Mouse (Mus musculus): Measurements from ENCODE around the gene C1qtnf7.

C1qtnf7 gene

DNA sequence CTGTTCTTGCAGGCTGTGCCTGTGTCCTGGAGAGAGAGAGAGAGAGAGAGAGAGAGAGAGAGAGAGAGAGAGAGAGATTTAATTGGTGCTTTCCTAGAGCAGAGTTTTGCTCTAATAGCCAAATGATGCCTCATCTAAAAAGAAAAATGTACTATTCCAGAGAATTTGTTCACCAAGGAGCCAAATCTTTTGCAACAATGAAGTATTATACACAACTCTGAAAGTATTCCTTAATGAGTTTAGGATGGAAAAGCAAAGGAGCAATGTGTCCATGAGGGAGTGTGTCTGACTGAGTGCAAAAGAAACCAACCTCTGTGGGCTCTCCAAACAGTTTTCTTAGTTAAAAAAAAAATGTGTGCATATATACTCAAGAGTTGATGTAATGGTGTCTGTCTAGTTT, 24.5 kb downstream of the C1qtnf7 start:
- DNase-seq (ENCODE audit: low spot score): no peak

- no peak for DNase-seq (ENCODE audit: low spot score)
These were observed 26.2 kb downstream of the C1qtnf7 start for GRCm38 (mm10) chr5:43541492-43541891.

- no peak for DNase-seq (ENCODE audit: low spot score)
These were observed 27.0 kb downstream of the C1qtnf7 start for GRCm38 (mm10) chr5:43542246-43542845.

GRCm38 (mm10) chr5:43549951-43550350, 34.6 kb downstream of the C1qtnf7 start:
- DNase-seq (ENCODE audit: low spot score): no peak

- no peak for DNase-seq (ENCODE audit: low spot score)
These were observed 35.1 kb downstream of the C1qtnf7 start for GRCm38 (mm10) chr5:43550444-43550843.

DNA sequence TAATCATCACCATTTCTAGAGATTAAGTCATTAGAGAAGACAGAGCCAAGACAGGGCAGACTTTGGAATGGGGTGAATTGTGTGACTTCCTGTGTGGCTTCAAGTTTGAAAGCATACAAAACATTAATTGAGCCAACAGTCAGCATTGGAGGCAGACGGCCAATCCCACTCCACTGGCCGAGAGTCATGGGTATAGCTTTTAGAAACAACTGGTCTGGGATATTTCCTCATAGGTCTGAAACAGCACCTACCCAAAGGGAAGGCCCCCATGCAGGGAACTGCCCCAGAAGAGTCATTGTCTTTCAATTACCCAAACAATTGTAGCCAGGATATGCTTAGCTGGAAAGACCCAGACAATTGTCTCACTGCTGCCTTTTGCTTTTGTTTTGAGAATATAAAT, 39.5 kb downstream of the C1qtnf7 start:
- DNase-seq (ENCODE audit: low spot score): no peak

DNA sequence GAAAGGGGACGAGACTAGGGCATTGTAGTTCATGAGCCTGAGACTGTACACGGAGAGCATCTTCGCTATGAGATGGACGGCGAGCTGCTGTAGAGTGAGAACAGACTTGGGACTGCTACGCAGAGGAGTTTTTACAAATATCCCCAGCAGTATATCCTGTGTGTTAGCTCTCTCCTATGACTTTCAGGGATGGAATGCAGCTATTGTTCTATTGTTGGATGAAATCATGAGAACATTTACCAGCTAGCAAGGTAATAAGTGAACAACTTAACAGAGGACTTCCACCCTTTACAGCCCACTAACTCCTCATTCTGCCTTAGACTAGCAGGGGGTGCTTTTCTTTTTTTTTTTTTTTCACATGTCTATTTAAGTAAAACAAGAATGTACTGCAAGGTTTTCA, 40.1 kb downstream of the C1qtnf7 start:
- DNase-seq (ENCODE audit: low spot score): no peak

GRCm38 (mm10) chr5:43557436-43557835, 42.1 kb downstream of the C1qtnf7 start:
- DNase-seq (ENCODE audit: low spot score): no peak

DNA sequence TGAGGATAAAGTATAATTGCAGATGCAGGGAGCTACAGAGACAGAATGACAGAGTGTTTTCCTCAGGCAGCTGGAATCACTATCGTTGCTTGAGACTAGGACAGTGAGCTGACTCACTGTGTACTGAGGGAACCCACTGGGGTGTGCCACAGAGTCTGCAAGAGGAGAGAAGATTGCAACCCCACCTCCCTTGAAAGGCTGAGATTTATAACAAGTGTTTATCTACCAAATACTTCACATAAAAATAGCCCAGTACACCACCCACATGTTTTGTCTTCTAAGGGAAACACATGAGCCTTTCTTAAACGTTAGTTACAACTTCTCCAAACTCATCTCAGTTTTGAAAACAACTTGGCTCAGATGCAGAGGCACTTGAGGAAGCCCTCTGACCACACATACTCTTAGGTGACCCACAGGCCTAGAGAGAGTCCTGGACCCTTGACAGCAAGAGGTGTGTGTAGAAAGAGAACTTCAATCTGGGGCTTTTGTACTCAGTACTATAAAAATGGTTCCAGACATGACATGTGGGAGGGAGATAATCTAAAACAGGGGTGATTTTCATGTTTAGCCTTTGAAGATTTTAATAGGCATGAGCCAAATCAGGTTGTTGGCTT, 46.4 kb downstream of the C1qtnf7 start:
- DNase-seq (ENCODE audit: low spot score): no peak

GRCm38 (mm10) chr5:43569720-43570359, 54.5 kb downstream of the C1qtnf7 start:
- no peak for DNase-seq (ENCODE audit: low spot score)

DNA sequence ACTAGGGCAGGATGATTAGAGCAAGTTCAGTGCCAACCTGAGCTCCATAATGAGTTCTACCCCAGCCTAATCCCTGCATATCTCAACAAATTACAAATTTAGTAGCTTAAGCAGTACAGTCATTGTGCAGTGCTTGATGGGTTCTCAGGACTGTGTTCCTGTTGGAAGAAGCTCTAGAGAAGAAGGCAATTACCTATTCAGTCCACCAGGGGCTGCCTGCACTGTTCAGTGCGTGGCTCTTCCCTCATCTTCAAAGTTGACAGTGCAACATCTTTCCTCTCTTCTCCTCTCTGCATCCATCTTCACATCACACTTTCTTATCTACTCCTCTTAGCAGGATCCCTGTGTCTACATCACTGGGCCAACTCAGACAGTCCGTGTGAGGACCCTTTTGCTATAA, 67.5 kb downstream of the C1qtnf7 start:
- no peak for DNase-seq (ENCODE audit: low spot score)

DNA sequence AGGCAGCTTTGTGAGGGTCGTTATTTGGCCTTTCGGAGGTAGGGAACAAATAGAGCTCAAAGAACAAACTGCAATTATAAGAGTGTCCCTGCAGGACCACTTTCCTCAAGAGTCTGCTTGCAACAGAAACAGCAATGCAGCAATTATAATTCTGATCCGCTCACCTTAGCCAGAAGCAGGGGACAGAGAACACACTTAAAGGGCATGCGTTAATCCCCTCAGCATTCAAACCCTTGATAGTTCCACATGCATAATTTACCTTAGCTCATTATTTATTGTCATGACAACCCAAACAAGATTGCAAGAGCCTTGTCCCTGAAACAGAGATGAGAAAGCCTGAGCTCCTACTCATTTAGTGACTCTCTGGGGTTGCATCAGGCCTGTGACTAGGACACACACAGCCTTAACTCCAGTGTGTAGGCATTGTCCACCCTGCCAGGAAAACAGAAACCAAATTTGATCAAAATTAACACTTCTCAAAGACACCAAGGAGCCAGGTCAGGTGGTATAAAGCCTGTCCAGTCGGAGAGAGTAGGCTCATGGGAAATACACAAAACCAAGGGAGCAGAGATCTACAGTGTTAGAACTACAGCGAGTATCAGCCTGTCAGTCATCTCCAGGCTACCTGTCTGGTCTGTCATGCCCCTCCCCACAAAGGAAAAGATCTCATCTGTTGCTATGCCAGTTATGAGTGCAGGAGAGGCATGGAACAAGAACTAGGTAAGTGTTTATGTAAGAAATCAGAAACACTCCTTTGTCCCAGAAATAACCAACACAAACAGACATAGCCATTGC, 68.2 kb downstream of the C1qtnf7 start:
- no peak for DNase-seq (ENCODE audit: low spot score)

DNA sequence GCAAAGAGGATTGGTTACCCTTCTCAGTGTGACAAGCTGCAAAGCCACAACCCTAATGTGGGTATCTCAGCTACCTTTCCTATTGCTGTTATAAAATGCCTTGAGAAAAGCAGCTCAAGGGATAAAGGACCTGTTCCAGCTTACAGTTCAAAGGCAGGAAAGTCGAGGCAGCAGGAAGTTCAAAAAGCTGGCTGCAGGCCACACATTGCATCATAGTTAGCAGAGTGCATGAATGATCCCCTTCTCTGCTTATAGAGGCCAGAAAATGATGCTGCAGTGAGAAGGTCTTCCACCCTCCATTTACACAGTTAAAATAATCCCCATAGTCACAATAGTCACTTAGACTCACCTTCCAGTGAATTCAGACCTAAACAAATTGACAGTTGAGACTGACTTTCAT, 69.1 kb downstream of the C1qtnf7 start:
- no peak for DNase-seq (ENCODE audit: low spot score)

GRCm38 (mm10) chr5:43585406-43586245, 70.3 kb downstream of the C1qtnf7 start:
- DNase-seq (ENCODE audit: low spot score): no peak

DNA sequence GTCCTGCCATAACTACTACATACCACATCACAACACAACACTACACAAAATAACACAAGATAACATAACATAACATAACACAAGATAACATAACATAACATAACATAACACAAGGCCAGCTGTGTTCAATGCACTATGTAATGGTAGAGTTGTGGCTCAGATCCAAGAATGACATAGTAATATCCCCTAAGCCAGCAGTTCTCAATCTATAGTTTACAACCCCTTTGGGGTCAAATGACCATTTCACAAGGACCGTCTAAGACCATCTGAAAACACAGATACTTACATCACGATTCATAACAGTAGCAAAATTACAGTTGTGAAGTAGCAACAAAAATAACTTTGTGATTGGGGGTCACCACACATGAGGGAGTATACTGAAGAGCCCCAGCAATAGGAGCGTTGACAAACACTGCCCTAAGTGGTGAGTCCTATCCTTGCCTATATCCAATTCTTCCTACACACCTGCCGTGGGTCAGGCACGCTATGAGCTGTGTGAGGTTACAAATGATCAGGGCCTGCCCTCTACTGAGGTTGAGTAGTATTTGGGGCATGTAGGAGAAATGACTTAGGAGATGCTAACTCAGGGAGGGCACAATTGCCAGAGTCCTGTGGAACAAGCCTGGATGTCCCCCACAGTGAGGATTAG, 73.6 kb downstream of the C1qtnf7 start:
- DNase-seq (ENCODE audit: low spot score): no peak

GRCm38 (mm10) chr5:43589440-43589830, 74.1 kb downstream of the C1qtnf7 start:
- DNase-seq (ENCODE audit: low spot score): no peak

- DNase-seq (ENCODE audit: low spot score): no peak
These were observed 75.0 kb downstream of the C1qtnf7 start for GRCm38 (mm10) chr5:43590311-43590731.

DNA sequence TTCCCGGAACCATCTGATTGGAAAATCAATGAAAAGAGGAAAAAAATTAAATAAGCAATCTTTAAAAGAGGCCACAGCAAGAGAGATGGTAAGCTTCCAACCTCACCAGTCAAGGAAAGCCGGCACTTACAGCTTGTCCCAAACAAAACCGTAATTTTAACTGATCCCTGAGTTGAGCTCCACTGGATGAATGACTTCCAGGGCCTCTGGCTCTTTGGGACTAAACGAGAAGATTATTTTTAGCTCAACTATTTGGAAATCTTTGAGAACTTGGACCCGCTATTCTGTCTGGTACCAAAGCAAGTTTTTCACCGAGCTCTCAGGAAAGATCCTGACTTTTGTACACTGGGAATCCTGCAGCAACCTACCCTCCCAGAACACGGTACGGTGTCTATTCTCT, 86.3 kb downstream of the C1qtnf7 start:
- no peak for DNase-seq (ENCODE audit: low spot score)

- DNase-seq (ENCODE audit: low spot score): no peak
These were observed 87.2 kb downstream of the C1qtnf7 start for GRCm38 (mm10) chr5:43602518-43602917.

GRCm38 (mm10) chr5:43603559-43603958, 88.2 kb downstream of the C1qtnf7 start:
- DNase-seq (ENCODE audit: low spot score): no peak

DNA sequence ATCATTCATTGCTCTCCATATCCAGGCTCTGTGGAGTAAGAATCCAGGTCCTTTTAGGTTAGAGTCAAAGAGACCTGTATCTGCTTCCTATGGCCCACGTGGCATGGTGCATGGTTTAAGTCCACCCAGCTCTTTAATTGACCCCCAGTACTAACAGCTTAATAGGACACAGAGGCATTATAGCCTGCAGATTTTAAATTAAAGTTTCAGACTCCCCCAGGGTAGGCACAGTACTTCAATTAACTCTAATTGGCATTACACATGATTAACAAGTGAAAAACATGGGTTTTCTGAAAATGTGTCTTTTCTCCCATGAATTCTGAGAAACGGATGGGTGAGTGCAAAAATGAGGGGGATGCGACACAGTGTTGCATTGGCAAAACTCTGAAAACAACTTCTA, 92.7 kb downstream of the C1qtnf7 start:
- DNase-seq (ENCODE audit: low spot score): no peak
